In the genomic region with DNA sequence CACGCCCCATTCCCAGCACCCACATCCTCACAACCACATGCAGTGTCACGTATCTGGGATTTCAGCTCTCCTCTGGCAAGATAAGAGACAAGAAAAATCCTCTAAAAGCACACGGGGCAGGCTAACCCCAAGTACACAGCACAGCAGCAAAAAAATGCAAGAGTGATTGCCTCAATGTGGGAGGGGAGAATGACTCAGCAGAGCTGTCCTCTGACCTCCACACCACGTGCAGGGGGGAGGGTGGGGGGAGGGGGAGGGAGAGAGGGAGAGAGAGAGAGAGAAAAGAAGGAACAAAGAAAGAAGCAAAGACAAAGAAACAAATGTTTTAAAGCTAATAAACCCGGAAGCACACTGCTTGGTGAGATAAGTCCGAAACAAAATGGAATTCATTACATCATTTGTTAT, we compare ENCODE assay signal across 8 mouse cellular contexts. TPM values are rescaled to one million over a fixed set of nuclear protein-coding genes. Genes with fewer than 3 reads are reported as not detected.
DNase-seq lines count a peak whose midpoint lies in the region; ATAC-seq and TF ChIP-seq lines count a peak whose summit lies in the region.

No protein-coding gene starts in this region.

- DNase-seq in adrenal gland, adult (ENCODE audit: inconsistent age in 2 of 2, low spot score in 1 of 2) = peak; percentile 57 to 82
- DNase-seq in adrenal gland, postnatal 4 days (ENCODE audit: low spot score in 2 of 2) = no peak
- DNase-seq in spleen, postnatal 36 days (ENCODE audit: low spot score in 2 of 2) = peak; percentile 3 to 23
- DNase-seq in spleen, adult 18-20 months = no peak
- DNase-seq in layer of hippocampus, adult 9-10 months (ENCODE audit: low spot score) = no peak
- DNase-seq in urinary bladder, postnatal 10 days (ENCODE audit: low spot score) = no peak

- no peak for TF ChIP-seq CTCF in intestine, postnatal 0 days (IDR thresholded peaks at IDR 0.05; ENCODE audit: low read depth)

- H3K9ac ChIP-seq in intestine, postnatal 0 days (ENCODE audit: low read depth, low read length) = no peak overlapping the region
- H3K9ac ChIP-seq in stomach, embryonic 14.5 days (replicated peaks; ENCODE audit: low read depth, low read length) = no peak overlapping the region

- no peak overlapping the region for H3K4me2 ChIP-seq in intestine, postnatal 0 days (replicated peaks; ENCODE audit: low read depth)
- H3K4me2 ChIP-seq in stomach, embryonic 14.5 days (replicated peaks; ENCODE audit: low read depth, low read length) = no peak overlapping the region

- peak; percentile 64; the same call in 1 of the 2 replicates for ATAC-seq in intestine, postnatal 0 days
- ATAC-seq in stomach, embryonic 14.5 days (ENCODE audit: insufficient number of reproducible peaks, insufficient read depth, low FRiP score, low read depth) = peak; percentile 42; the same call in 1 of the 2 replicates

- no peaks in the 10 kb centered on the region for H3K27me3 ChIP-seq in intestine, postnatal 0 days (replicated peaks; ENCODE audit: control insufficient read depth, insufficient read depth, low read length)
- H3K27me3 ChIP-seq in stomach, embryonic 14.5 days (ENCODE audit: control insufficient read depth, insufficient read depth, low read length) = no peaks in the 10 kb centered on the region

- H3K36me3 ChIP-seq in intestine, postnatal 0 days (ENCODE audit: control insufficient read depth, insufficient read depth) = no peaks in the 10 kb centered on the region
- no peaks in the 10 kb centered on the region for H3K36me3 ChIP-seq in stomach, embryonic 14.5 days (ENCODE audit: control insufficient read depth, insufficient read depth, low read length)

- H3K4me1 ChIP-seq in intestine, postnatal 0 days (replicated peaks; ENCODE audit: control insufficient read depth, insufficient read depth, low read length) = no peaks in the 10 kb centered on the region
- no peaks in the 10 kb centered on the region for H3K4me1 ChIP-seq in stomach, embryonic 14.5 days (ENCODE audit: control insufficient read depth, insufficient read depth, low read length)

- no peak overlapping the region for H3K4me3 ChIP-seq in intestine, postnatal 0 days (ENCODE audit: low read depth, low read length)
- H3K4me3 ChIP-seq in stomach, embryonic 14.5 days (ENCODE audit: low read depth, low read length) = no peak overlapping the region

- H3K27ac ChIP-seq in intestine, postnatal 0 days (ENCODE audit: low read depth, low read length) = no peak overlapping the region
- H3K27ac ChIP-seq in stomach, embryonic 14.5 days (ENCODE audit: low read length) = no peak overlapping the region; the same call in 1 of the 2 replicates

- 17% methylated on average over 6 of the region's 6 CpGs for WGBS in intestine, postnatal 0 days
- WGBS in stomach, embryonic 14.5 days = 24% methylated on average over 6 of the region's 6 CpGs

- no peaks in the 10 kb centered on the region for H3K9me3 ChIP-seq in intestine, postnatal 0 days (ENCODE audit: control insufficient read depth)
- H3K9me3 ChIP-seq in stomach, embryonic 14.5 days (ENCODE audit: control insufficient read depth, low read depth, low read length) = no peaks in the 10 kb centered on the region

RNA-seq across cellular contexts. Expression of gene Gm9844, which starts 11.1 kb away (rescaled TPM):
- total RNA-seq in adrenal gland, postnatal 4 days (2021) = under 1 TPM in 1 of 2 experiments, not detected in 1; 0.92 TPM
- 20.6 and 28.0 TPM in 2 replicates for polyA plus RNA-seq in intestine, postnatal 0 days (2015; fragmentation: Nextera tagmentation; extraction: Ambion mirVana)
- polyA plus RNA-seq in stomach, embryonic 14.5 days (2014; fragmentation: Nextera tagmentation; extraction: Ambion mirVana) = 15.6 and 16.7 TPM in 2 replicates

RNA-seq across cellular contexts. Expression of gene Lypd4, which starts 18.8 kb away (rescaled TPM):
- not detected for total RNA-seq in adrenal gland, postnatal 4 days (2021)
- not detected in 2 replicates for polyA plus RNA-seq in intestine, postnatal 0 days (2015; fragmentation: Nextera tagmentation; extraction: Ambion mirVana)
- polyA plus RNA-seq in stomach, embryonic 14.5 days (2014; fragmentation: Nextera tagmentation; extraction: Ambion mirVana) = not detected in 2 replicates

RNA-seq across cellular contexts. Expression of gene Dmrtc2, which starts 19.0 kb away (rescaled TPM):
- total RNA-seq in adrenal gland, postnatal 4 days (2021) = under 1 TPM in 1 of 2 experiments, not detected in 1; 0.17 TPM
- not detected in 2 replicates for polyA plus RNA-seq in intestine, postnatal 0 days (2015; fragmentation: Nextera tagmentation; extraction: Ambion mirVana)
- polyA plus RNA-seq in stomach, embryonic 14.5 days (2014; fragmentation: Nextera tagmentation; extraction: Ambion mirVana) = not detected in 2 replicates

RNA-seq across cellular contexts. Expression of gene Rps19, which starts 33.3 kb away (rescaled TPM):
- total RNA-seq in adrenal gland, postnatal 4 days (2021) = 1,000 to 10,000 TPM; 1,415 to 1,431 TPM
- polyA plus RNA-seq in intestine, postnatal 0 days (2015; fragmentation: Nextera tagmentation; extraction: Ambion mirVana) = 1,134 and 1,200 TPM in 2 replicates
- polyA plus RNA-seq in stomach, embryonic 14.5 days (2014; fragmentation: Nextera tagmentation; extraction: Ambion mirVana) = 3,189 and 3,445 TPM in 2 replicates

RNA-seq across cellular contexts. Expression of gene Cd79a, which starts 46.3 kb away (rescaled TPM):
- 1 to 10 TPM; 1.1 to 3.2 TPM for total RNA-seq in adrenal gland, postnatal 4 days (2021)
- polyA plus RNA-seq in intestine, postnatal 0 days (2015; fragmentation: Nextera tagmentation; extraction: Ambion mirVana) = 0.23 and 0.26 TPM in 2 replicates
- polyA plus RNA-seq in stomach, embryonic 14.5 days (2014; fragmentation: Nextera tagmentation; extraction: Ambion mirVana) = 0.33 TPM in 1 of 2 replicates, not detected in the other

Comparison
In these comparisons a context has a peak if more than half of its experiments do, and no peak if none do; other contexts are left out.
1. DNase-seq: peak in adrenal gland, adult (2 of 2) and spleen, postnatal 36 days (2 of 2); none in adrenal gland, postnatal 4 days (0 of 2), spleen, adult 18-20 months (0 of 2), layer of hippocampus, adult 9-10 months (single experiment) and urinary bladder, postnatal 10 days (single experiment).